Mouse (Mus musculus) forebrain, embryonic 14.5 days (tissue): ENCODE measurements around the gene Atf7. TPM values are rescaled to one million over a fixed set of nuclear protein-coding genes. Genes with fewer than 3 reads are reported as not detected.

ENCODE experiments used
- ATAC-seq: fragments of 200-750 bp; cut with Nextera tagmentation; 2 replicates; pipeline ENCODE4 v1.8.0; 2017; ENCODE audit warnings: mild to moderate bottlenecking, moderate library complexity
- DNase-seq: peaks from one replicate; pipeline ENCODE4 v3.0.0-alpha.2; 2015; ENCODE audit warnings: low spot score
- H3K27ac ChIP-seq: fragments of 300-500 bp; sonication (generic); 2 replicates; pipeline ENCODE4 v1.5.1; 2014; ENCODE audit warnings: low read depth, mild to moderate bottlenecking, control low read depth, low read length, moderate library complexity
- H3K27me3 ChIP-seq: fragments of 300-500 bp; sonication (generic); replicated peaks from 2 replicates; pipeline ENCODE4 v1.6.1; 2014; ENCODE audit warnings: low read length, control low read depth, mixed read lengths; ENCODE audit not compliant: control insufficient read depth, insufficient read depth
- H3K36me3 ChIP-seq: fragments of 300-500 bp; sonication (generic); 2 replicates; pipeline ENCODE4 v1.6.1; 2014; ENCODE audit warnings: low read length, control low read depth; ENCODE audit not compliant: control insufficient read depth, insufficient read depth
- H3K4me1 ChIP-seq: fragments of 300-500 bp; sonication (generic); 2 replicates; pipeline ENCODE4 v1.6.1; 2014; ENCODE audit warnings: antibody characterized with exemption, low read length, control low read depth; ENCODE audit not compliant: control insufficient read depth, insufficient read depth
- H3K4me2 ChIP-seq: fragments of 300-500 bp; sonication (generic); 2 replicates; pipeline ENCODE4 v1.6.1; 2014; ENCODE audit warnings: mild to moderate bottlenecking, control low read depth, low read length
- H3K4me3 ChIP-seq: fragments of 300-500 bp; sonication (generic); 2 replicates; pipeline ENCODE4 v1.5.1; 2014; ENCODE audit warnings: low read depth, low read length, control low read depth
- H3K9ac ChIP-seq: fragments of 300-500 bp; sonication (generic); 2 replicates; pipeline ENCODE4 v1.6.1; 2014; ENCODE audit warnings: mild to moderate bottlenecking, low read length, control low read depth, moderate library complexity
- H3K9me3 ChIP-seq: fragments of 300-500 bp; sonication (generic); replicated peaks from 2 replicates; pipeline ENCODE4 v1.6.1; 2016; ENCODE audit warnings: low read length, control low read depth, mixed read lengths; ENCODE audit not compliant: control insufficient read depth
- WGBS: fragments of 180-500 bp; shearing (Covaris S2); extraction: QIAGEN DNeasy Blood & Tissue Kit; methylation state at CpG from one replicate; pipeline ENCODE4 v1.1.7; 2014; 5-methylcytosine and 5-hydroxymethylcytosine counted together
- polyA plus RNA-seq: library from polyadenylated mRNA; unstranded; fragments of >200 nt; fragmentation: Nextera tagmentation; extraction: Ambion mirVana; gene quantifications from 2 replicates; pipeline ENCODE4 v1.2.1, GENCODE M21; 2014

Atf7 gene
- polyA plus RNA-seq, 1 experiment from 2014 or later = 12.6 TPM

DNA sequence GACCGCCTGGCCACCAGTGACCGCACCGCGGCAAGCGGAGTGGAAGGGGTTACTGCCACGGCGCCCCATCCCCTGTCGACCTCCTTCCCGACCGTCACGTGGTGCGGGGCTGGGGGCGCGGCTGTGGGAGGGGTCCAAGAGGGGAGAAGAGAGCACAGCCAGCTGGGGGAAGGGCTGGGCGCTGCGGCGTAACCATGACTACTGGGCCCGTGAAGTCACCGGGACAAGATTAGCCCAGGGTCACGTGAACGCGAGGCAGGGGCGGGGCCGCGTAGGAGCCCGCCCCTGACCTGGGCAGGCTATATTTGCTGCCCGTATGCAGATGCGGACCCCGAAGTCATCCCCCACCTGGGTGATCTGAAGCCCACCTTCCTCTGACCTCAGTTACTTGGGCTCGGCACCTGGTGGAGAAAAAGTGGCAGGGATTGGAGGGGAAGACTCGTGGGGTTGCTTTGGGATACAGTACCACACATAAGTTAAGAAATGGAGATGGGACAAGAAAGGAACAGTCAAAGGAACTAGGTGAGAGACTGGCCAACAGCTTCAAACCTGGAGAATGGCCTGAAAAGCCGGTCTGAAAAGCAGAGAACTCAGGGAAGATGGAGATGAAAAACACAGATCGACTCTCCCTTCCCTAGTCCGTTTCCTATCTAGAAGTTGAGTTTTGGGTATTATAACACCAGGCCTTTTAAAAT, 114.5 kb downstream of the Atf7 start:
- H3K4me1 ChIP-seq = peaks cover 36% of the 10 kb centered on the region
- peak overlapping the region; percentile 86 for H3K27ac ChIP-seq
- ATAC-seq (peak; percentile 97), DNase-seq (peak; percentile 93)
- no peaks in the 10 kb centered on the region for H3K27me3 ChIP-seq
- H3K9me3 ChIP-seq = no peaks in the 10 kb centered on the region
- H3K36me3 ChIP-seq = peaks cover 21% of the 10 kb centered on the region
- H3K4me3 ChIP-seq = peak overlapping the region; percentile 57
- peak overlapping the region; percentile 66 for H3K9ac ChIP-seq
- H3K4me2 ChIP-seq = peak overlapping the region; percentile 82
- 5% methylated on average over 34 of the region's 34 CpGs for WGBS

- DNase-seq (peak; percentile 59), ATAC-seq (peak; percentile 74)
- peak overlapping the region; percentile 66 for H3K9ac ChIP-seq
- 4% methylated on average over 9 of the region's 9 CpGs for WGBS
- H3K9me3 ChIP-seq = no peaks in the 10 kb centered on the region
- H3K4me2 ChIP-seq = peak overlapping the region; percentile 82
- H3K36me3 ChIP-seq = peaks cover 28% of the 10 kb centered on the region
- peak overlapping the region; percentile 86 for H3K27ac ChIP-seq
- H3K4me3 ChIP-seq = peak overlapping the region; percentile 57
- peaks cover 30% of the 10 kb centered on the region for H3K4me1 ChIP-seq
- H3K27me3 ChIP-seq = no peaks in the 10 kb centered on the region
These were observed 115.2 kb downstream of the Atf7 start for GRCm38 (mm10) chr15:102510110-102510509.

DNA sequence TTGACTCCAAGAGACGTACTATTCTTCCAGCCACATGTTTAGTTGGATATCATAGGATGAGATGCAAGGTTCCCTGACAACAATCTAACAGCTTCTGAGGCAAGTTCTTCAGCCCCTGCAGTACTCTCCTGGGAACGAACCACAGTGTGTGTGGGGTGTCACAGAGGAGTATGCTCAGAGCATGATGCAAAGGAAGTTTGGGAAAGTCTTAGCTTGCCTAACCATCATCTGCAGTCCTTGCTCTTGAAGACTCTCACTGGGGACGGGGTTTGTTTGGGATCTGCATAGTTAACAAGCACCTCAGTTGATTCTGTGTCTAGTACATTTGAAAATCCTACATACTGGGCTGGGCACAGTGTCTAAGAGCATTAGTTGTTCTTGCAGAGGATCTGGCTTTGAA, 116.9 kb downstream of the Atf7 start:
- Histone ChIP-seq H3K27me3 (no peaks in the 10 kb centered on the region), H3K4me3 (no peak overlapping the region), H3K36me3 (peaks cover 45% of the 10 kb centered on the region), H3K9ac (no peak overlapping the region), H3K4me2 (no peak overlapping the region), H3K27ac (no peak overlapping the region), H3K9me3 (no peaks in the 10 kb centered on the region), H3K4me1 (peaks cover 24% of the 10 kb centered on the region)
- ATAC-seq = no peak
- no peak for DNase-seq
- 88% methylated on average over 3 of the region's 3 CpGs for WGBS

DNA sequence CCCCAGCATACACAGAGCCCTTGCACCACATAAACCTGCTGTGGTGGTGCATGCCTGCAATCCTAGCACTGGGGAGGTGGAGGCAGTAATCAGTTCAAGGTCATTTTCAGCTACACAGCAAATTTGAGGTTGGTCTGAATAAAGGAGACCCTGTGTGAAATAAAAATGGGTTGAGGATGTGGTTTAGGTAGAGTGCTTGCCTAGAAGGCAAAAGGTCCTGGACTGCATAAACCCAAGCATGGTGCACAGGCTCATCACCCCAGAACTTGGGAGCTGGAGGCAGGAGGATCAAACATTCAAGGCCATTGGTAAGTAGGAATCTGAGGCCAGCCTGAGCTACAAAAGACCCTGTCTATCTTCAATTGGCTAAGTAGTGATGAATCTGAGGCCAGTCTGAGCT, 117.7 kb downstream of the Atf7 start:
- Histone ChIP-seq H3K9ac (no peak overlapping the region), H3K27me3 (no peaks in the 10 kb centered on the region), H3K4me3 (no peak overlapping the region), H3K9me3 (no peaks in the 10 kb centered on the region), H3K4me2 (no peak overlapping the region), H3K27ac (no peak overlapping the region), H3K36me3 (peaks cover 53% of the 10 kb centered on the region), H3K4me1 (peaks cover 24% of the 10 kb centered on the region)
- DNase-seq (no peak), ATAC-seq (no peak)

GRCm38 (mm10) chr15:102506864-102507263, 118.4 kb downstream of the Atf7 start:
- Histone ChIP-seq H3K9me3 (no peaks in the 10 kb centered on the region), H3K4me2 (no peak overlapping the region), H3K9ac (no peak overlapping the region), H3K4me3 (no peak overlapping the region), H3K36me3 (peaks cover 60% of the 10 kb centered on the region), H3K27me3 (no peaks in the 10 kb centered on the region), H3K4me1 (peaks cover 19% of the 10 kb centered on the region), H3K27ac (no peak overlapping the region)
- DNase-seq (no peak), ATAC-seq (no peak)
- 90% methylated on average over 1 of the region's 1 CpGs for WGBS

GRCm38 (mm10) chr15:102506464-102506830, 118.8 kb downstream of the Atf7 start:
- DNase-seq (no peak), ATAC-seq (no peak)
- H3K36me3 ChIP-seq = peaks cover 64% of the 10 kb centered on the region
- no peak overlapping the region for H3K4me3 ChIP-seq
- WGBS = 61% methylated on average over 2 of the region's 2 CpGs
- no peaks in the 10 kb centered on the region for H3K27me3 ChIP-seq
- H3K4me2 ChIP-seq = no peak overlapping the region
- peaks cover 15% of the 10 kb centered on the region for H3K4me1 ChIP-seq
- H3K27ac ChIP-seq = no peak overlapping the region
- no peaks in the 10 kb centered on the region for H3K9me3 ChIP-seq
- no peak overlapping the region for H3K9ac ChIP-seq

- DNase-seq (no peak), ATAC-seq (no peak)
- Histone ChIP-seq H3K27me3 (no peaks in the 10 kb centered on the region), H3K27ac (no peak overlapping the region), H3K4me3 (no peak overlapping the region), H3K36me3 (peaks cover 70% of the 10 kb centered on the region), H3K4me1 (peaks cover 10% of the 10 kb centered on the region), H3K4me2 (no peak overlapping the region), H3K9ac (no peak overlapping the region), H3K9me3 (no peaks in the 10 kb centered on the region)
- 88% methylated on average over 9 of the region's 9 CpGs for WGBS
These were observed 119.3 kb downstream of the Atf7 start for GRCm38 (mm10) chr15:102505770-102506463.

GRCm38 (mm10) chr15:102505073-102505769, 120.0 kb downstream of the Atf7 start:
- H3K4me3 ChIP-seq = no peak overlapping the region
- no peak for ATAC-seq
- no peak overlapping the region for H3K4me2 ChIP-seq
- H3K9me3 ChIP-seq = no peaks in the 10 kb centered on the region
- H3K27ac ChIP-seq = no peak overlapping the region
- H3K9ac ChIP-seq = no peak overlapping the region
- H3K36me3 ChIP-seq = peaks cover 76% of the 10 kb centered on the region
- WGBS = 71% methylated on average over 12 of the region's 12 CpGs
- H3K27me3 ChIP-seq = no peaks in the 10 kb centered on the region
- no peak for DNase-seq
- peaks cover 8% of the 10 kb centered on the region; the same call in 1 of the 2 replicates for H3K4me1 ChIP-seq
